Mouse (Mus musculus) adrenal gland, adult (tissue): ENCODE results near the gene Gm49392.
"Not testable (repeated sequence)": the region's sequence is repeated elsewhere in the genome, so short reads cannot be mapped to it uniquely, and the experiment has no call there.

Experiments used
- DNase-seq, 2 experiments: peaks; one replicate each; pipeline ENCODE4 v3.0.0; 2022 to 2023; ENCODE audit warnings: low spot score in 1 of 2; ENCODE audit not compliant: inconsistent age in 2 of 2

Gm49392 gene

GRCm38 (mm10) chr13:60896794-60897193 is at the start of gene Gm49392:
TSS of gene Gm49392 (minus strand) at chr13:60896894.
- not testable (repeated sequence) for DNase-seq

- DNase-seq: not testable (repeated sequence)
Measured at GRCm38 (mm10) chr13:60941884-60942283, 45.2 kb upstream of the Gm49392 start, which contains the start of gene Tpbpa. TSS of gene Tpbpa (minus strand) at chr13:60941984.

GRCm38 (mm10) chr13:60936500-60936901 is 39.8 kb upstream of the Gm49392 start, which contains the start of the genes Gm49391 and Ctla2a:
TSS of gene Gm49391 (minus strand) at chr13:60936571.
TSS of gene Ctla2a (minus strand) at chr13:60936625.
- DNase-seq: peak; percentile 55 to 71

- not testable (repeated sequence) for DNase-seq
Measured at GRCm38 (mm10) chr13:60935490-60935889, 38.8 kb upstream of the Gm49392 start, which contains the start of gene Gm49393. TSS of gene Gm49393 (minus strand) at chr13:60935590.

GRCm38 (mm10) chr13:60904780-60905179 is 8.1 kb upstream of the Gm49392 start, which contains the start of gene Tpbpb:
TSS of gene Tpbpb (minus strand) at chr13:60904880.
- DNase-seq: not testable (repeated sequence)

GRCm38 (mm10) chr13:60897328-60897727 is 634 bp upstream of the Gm49392 start, which contains the start of gene Ctla2b:
TSS of gene Ctla2b (minus strand) at chr13:60897447.
- peak; percentile 63 to 80 for DNase-seq

- no peak for DNase-seq
Measured at GRCm38 (mm10) chr13:60895406-60896160, 1.1 kb downstream of the Gm49392 start.

GRCm38 (mm10) chr13:60892301-60892700 is 4.4 kb downstream of the Gm49392 start:
- DNase-seq: no peak

- DNase-seq: peak in 1 of 2 experiments; percentile 13
Measured at GRCm38 (mm10) chr13:60864281-60864680, 32.4 kb downstream of the Gm49392 start, which contains the start of gene 4930486L24Rik. TSS of gene 4930486L24Rik (minus strand) at chr13:60864475.

- no peak for DNase-seq
Measured at GRCm38 (mm10) chr13:60848241-60849120, 48.2 kb downstream of the Gm49392 start.

- DNase-seq: no peak
Measured at GRCm38 (mm10) chr13:60843153-60843552, 53.5 kb downstream of the Gm49392 start.

GRCm38 (mm10) chr13:60842703-60843102 is 54.0 kb downstream of the Gm49392 start:
- no peak for DNase-seq

GRCm38 (mm10) chr13:60839353-60839902 is 57.3 kb downstream of the Gm49392 start:
- DNase-seq: no peak

- peak; percentile 10 to 54 for DNase-seq
Measured at GRCm38 (mm10) chr13:60826052-60826451, 70.6 kb downstream of the Gm49392 start.

- DNase-seq: no peak
Measured at GRCm38 (mm10) chr13:60820486-60821175, 76.1 kb downstream of the Gm49392 start.

GRCm38 (mm10) chr13:60819469-60819868 is 77.2 kb downstream of the Gm49392 start:
- DNase-seq: peak; percentile 13 to 66

GRCm38 (mm10) chr13:60813722-60814121 is 83.0 kb downstream of the Gm49392 start:
- DNase-seq: no peak

GRCm38 (mm10) chr13:60812768-60813167 is 83.9 kb downstream of the Gm49392 start:
- no peak for DNase-seq

- no peak for DNase-seq
Measured at GRCm38 (mm10) chr13:60809690-60810089, 87.0 kb downstream of the Gm49392 start.

- no peak for DNase-seq
Measured at GRCm38 (mm10) chr13:60802749-60803148, 93.9 kb downstream of the Gm49392 start, which contains the start of gene Ctsll3. TSS of gene Ctsll3 (minus strand) at chr13:60802849.
